Mouse (Mus musculus): ENCODE results near the gene Kcnk3.

- no peak for TF ChIP-seq POLR2A (IDR thresholded peaks at IDR 0.05; ENCODE audit: control insufficient read depth, low read depth, low read length)
- TF ChIP-seq CTCF (IDR thresholded peaks at IDR 0.05; ENCODE audit: control insufficient read depth, insufficient read depth, insufficient replicate concordance, low read depth, low read length), result no peak
Observed at GRCm38 (mm10) chr5:30609918-30610645, 22.1 kb downstream of the Kcnk3 start.
